Mouse (Mus musculus) urinary bladder, postnatal 10 days (tissue): Measurements from ENCODE around the gene Znrf2.
"Not testable (repeated sequence)": the region's sequence is repeated elsewhere in the genome, so short reads cannot be mapped to it uniquely, and the experiment has no call there.

Experiments
- DNase-seq: peaks from one replicate; pipeline ENCODE4 v3.0.0; 2022; ENCODE audit warnings: low spot score

Gene Znrf2

GRCm38 (mm10) chr6:54851778-54852177 is 35.1 kb downstream of the Znrf2 start:
- DNase-seq, result no peak

GRCm38 (mm10) chr6:54852669-54853068 is 36.0 kb downstream of the Znrf2 start:
- DNase-seq, result no peak

GRCm38 (mm10) chr6:54854859-54855258 is 38.1 kb downstream of the Znrf2 start:
- no peak for DNase-seq

GRCm38 (mm10) chr6:54855801-54856583 is 39.3 kb downstream of the Znrf2 start:
- no peak for DNase-seq

GRCm38 (mm10) chr6:54859159-54859558 is 42.4 kb downstream of the Znrf2 start:
- DNase-seq, result not testable (repeated sequence)

GRCm38 (mm10) chr6:54860180-54860579 is 43.5 kb downstream of the Znrf2 start:
- no peak for DNase-seq

GRCm38 (mm10) chr6:54866731-54867410 is 50.2 kb downstream of the Znrf2 start:
- DNase-seq, result no peak

GRCm38 (mm10) chr6:54867411-54867745 is 50.7 kb downstream of the Znrf2 start:
- no peak for DNase-seq

GRCm38 (mm10) chr6:54873029-54873428 is 56.3 kb downstream of the Znrf2 start:
- no peak for DNase-seq

- DNase-seq, result no peak
Observed at GRCm38 (mm10) chr6:54876782-54877181, 60.1 kb downstream of the Znrf2 start.

GRCm38 (mm10) chr6:54877651-54878050 is 60.9 kb downstream of the Znrf2 start:
- no peak for DNase-seq

- no peak for DNase-seq
Observed at GRCm38 (mm10) chr6:54878546-54878945, 61.8 kb downstream of the Znrf2 start.

GRCm38 (mm10) chr6:54880086-54880485 is 63.4 kb downstream of the Znrf2 start:
- no peak for DNase-seq

GRCm38 (mm10) chr6:54883424-54883823 is 66.7 kb downstream of the Znrf2 start:
- no peak for DNase-seq

- no peak for DNase-seq
Observed at GRCm38 (mm10) chr6:54886195-54886594, 69.5 kb downstream of the Znrf2 start.

- no peak for DNase-seq
Observed at GRCm38 (mm10) chr6:54890221-54890620, 73.5 kb downstream of the Znrf2 start.

GRCm38 (mm10) chr6:54891384-54891783 is 74.7 kb downstream of the Znrf2 start:
- no peak for DNase-seq

- no peak for DNase-seq
Observed at GRCm38 (mm10) chr6:54900256-54900655, 83.5 kb downstream of the Znrf2 start.

GRCm38 (mm10) chr6:54902547-54902946 is 85.8 kb downstream of the Znrf2 start:
- DNase-seq, result no peak

- no peak for DNase-seq
Observed at GRCm38 (mm10) chr6:54906053-54907040, 89.6 kb downstream of the Znrf2 start.

GRCm38 (mm10) chr6:54914977-54915376 is 98.3 kb downstream of the Znrf2 start:
- DNase-seq, result no peak

GRCm38 (mm10) chr6:54916163-54916562 is 99.4 kb downstream of the Znrf2 start:
- DNase-seq, result no peak
